Mouse (Mus musculus) embryo, embryonic 10 days (tissue): Measurements from ENCODE around the gene Slc4a2.

ENCODE experiments used
- DNase-seq: peaks from one replicate; pipeline ENCODE4 v3.0.0-alpha.2; 2015; ENCODE audit warnings: low spot score

Slc4a2 gene

DNA sequence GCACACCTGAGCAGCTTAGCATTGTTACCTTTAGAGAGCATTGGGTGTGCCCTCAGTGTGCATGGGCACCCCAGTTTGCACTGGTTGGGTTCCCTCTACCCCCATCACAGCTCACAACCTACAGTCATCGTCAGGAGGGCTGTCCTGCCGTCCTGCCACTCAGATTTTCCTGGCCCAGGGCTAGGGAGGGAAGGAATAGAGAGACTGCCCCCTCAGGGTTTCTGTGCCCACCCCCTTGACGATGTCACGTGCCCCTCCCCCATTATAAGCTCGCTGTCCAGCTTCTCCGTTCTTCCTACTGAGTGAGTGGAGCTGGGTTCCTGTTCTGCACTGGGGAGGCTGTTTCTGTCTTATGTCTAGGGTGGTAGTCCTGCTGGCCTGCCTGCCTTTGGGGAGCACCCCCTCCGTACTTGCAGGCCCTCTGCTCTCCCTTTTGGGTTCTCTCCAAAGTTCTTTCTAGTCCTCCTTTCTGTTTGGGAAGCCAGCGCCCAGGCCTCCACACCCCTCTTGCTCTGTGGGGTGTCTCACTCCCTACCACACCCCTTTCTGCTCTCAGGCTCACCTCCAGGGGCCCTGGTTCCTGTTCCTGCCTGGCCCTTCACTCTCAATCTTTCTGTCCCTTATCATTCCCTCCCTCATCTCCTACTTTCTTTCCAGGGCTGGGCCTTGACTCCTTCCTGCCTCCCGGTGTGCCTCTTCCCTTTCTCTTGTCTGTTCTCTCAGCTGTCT is 3.1 kb downstream of the Slc4a2 start:
- DNase-seq: no peak

DNA sequence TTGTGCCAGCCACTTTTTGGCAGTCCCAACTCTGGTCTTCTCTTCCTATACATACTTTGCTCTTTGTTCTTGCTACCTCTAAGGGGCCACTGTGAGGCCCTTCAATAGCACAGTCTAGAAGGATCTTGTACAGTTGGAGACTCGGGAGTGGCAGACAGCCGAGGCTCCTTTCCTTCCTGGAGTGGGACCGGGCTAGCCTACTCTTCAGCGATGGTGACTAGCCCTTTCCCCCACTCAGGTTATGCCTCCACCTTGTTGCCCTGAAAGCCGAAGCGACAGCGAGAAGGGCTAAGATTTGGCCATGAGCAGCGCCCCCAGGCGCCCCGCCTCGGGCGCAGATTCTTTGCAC is 3.6 kb downstream of the Slc4a2 start:
- DNase-seq: no peak

DNA sequence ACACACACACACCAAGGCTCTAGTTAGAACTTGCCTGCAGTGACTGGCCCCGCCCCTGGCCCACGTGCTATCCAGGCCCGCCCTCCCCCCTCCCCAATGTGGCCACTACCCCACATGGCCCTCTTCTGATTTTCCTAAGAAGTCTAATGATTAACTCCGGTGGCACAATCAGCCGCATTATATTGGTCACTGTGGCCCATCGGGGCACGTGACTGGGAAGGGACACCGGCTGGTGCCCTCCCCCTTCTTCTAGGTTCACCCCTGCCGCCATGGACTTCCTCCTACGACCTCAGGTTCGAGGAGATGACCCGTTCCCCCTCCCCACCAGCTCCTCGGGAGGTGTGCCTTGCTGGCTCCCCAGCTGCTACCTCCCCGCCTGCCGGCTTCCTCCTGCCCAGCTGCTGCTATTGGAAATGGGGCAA is 4.4 kb downstream of the Slc4a2 start:
- DNase-seq: peak; percentile 59

DNA sequence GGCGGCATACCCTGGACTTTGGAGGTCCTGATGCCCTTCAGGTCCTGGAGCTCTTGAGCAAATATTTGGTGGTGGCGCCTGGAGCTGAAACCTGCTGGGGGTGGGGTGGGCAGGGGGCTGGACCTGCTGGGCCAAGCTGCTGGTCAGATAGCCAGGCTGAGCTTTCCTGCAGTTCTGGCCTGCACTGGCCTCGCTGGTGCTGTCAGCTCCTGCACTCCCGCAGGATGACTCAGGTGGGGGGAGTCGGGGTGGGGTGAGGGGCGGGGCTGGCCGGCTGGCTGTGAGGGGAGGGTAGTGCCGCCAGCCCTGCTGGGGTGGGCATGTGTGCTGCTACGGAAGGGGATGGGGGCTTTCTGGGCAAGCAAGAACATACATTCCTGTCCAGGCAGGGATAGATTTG is 5.0 kb downstream of the Slc4a2 start:
- no peak for DNase-seq

DNA sequence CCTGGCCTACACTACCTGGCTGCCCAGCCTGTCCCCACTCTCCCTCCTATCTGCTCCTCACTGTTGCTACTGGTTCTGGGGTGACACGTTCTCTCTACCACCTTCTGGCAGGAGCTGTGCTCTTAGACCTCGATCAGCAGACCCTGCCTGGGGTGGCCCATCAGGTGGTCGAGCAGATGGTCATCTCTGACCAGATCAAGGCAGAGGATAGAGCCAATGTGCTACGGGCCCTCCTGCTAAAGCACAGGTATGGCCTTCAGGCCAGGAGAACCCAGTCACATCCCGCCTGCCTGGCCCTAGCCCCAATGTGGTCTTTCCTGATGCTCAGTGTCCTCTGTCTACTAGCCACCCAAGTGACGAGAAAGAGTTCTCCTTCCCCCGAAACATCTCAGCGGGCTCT is 10.4 kb downstream of the Slc4a2 start:
- no peak for DNase-seq

DNA sequence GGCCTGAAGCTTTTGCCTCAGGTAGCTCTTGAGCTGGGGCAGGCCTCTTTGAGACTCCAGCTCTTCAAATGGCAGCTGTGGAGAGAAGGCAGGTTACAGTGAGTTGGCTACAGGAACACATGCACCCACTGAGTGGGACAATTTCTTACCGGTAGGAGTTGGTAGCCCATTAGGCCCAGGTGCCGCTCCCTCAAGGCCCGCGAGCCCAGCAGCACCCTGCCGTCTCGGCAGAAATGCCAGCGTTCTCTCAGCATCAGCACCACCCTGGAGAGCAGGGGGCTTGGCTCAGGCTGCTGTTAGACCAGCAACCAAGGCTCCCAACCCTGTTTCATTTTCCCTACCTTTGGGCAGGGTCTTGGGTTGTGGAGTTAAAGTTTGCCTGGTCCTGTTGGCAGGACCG is 17.6 kb downstream of the Slc4a2 start:
- no peak for DNase-seq

DNA sequence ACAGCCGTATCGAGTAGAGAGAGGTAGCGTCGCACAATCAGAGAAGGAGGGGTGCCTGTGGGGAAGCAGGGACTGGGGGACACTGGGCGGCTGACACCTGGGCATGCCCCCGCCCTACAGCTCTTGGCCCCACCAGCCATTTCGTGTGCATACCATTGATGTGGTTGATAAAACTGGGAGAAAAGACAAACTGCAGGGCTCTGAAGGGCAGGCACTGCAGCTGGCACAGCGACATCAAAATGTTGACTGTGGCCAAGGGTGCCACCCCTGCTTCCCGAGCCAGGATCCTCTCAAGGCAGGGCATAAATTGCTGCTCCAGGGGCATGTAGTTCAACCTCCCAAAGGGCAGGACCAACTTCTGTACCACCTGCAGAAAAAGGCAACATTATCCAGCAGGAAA is 18.4 kb downstream of the Slc4a2 start:
- DNase-seq: no peak

DNA sequence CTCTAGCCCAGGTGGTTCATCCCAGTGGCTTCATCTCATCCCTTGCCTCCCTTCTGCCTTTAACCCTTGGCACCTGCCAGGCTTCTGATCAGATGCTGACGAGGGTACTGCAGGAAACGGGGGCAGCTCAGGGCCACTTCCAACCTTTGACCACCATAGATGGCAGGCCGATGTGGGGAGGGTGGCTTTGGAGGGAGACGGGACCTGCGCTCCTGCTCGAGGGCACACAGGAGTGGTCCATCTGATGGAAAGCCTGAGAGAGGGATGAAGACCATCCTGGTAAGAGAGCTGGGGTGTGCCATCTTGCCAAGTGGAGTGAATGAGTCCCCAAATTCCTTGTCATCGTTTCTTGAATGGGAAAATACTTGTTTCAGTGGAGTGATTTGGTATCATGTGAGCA is 19.6 kb downstream of the Slc4a2 start:
- DNase-seq: no peak

DNA sequence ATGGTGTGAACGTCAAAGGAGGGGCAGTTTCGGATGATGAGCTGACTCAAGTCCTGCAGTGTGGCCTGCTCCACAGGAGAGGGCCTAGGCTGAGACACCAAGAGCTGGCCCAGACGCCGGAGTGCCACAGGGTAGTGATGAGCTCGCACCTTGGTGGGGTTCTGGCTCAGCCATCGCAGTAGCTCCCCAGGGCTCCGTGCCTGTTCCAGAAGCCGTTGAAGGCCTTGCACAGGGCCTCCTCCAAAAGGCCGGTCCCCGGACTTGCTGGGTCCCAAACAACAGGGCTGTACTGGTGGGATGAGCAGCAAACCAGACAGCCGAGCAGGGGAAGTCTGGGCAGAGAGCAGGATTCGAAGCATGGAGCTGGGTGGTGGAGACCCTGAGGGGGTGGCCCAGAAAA is 20.3 kb downstream of the Slc4a2 start:
- DNase-seq: no peak

DNA sequence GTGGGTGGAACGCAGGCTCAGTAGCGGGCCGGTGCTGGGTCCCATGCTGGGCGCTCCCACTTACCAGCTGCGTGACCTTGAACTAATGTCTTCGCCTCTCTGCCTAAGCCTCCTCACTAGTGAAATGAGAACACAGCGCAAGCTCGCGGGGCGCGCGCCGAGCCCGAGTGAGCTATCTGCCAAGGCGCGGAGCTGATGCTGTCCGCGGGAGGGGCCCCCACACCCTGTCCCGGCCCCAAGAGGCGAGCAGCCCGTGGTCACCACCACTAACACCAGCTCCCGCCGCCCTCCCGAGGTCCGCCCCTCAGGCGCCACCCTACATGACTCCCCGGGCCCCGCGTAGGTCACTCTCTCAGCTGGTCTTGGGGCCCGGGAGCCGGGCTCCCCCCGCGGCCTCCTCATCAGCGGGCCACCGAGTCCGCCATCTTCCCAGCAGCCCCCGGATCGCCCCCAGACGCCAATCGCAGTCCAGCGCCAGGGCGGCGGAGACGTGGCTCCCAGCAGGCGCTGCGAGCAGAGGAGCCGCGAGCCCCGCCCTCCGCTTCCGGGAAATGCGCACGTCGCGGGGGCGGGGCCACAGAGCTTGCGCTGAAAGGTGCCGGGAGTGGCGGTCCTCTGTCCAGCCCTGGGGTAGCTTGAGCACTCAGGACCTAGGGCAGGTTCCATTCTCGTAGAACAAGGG is 21.2 kb downstream of the Slc4a2 start, which contains the start of gene Fastk:
Gene Fastk (minus strand): TSS at position 542 of the 682 bp plus-strand sequence.
- DNase-seq: peak; percentile 96

DNA sequence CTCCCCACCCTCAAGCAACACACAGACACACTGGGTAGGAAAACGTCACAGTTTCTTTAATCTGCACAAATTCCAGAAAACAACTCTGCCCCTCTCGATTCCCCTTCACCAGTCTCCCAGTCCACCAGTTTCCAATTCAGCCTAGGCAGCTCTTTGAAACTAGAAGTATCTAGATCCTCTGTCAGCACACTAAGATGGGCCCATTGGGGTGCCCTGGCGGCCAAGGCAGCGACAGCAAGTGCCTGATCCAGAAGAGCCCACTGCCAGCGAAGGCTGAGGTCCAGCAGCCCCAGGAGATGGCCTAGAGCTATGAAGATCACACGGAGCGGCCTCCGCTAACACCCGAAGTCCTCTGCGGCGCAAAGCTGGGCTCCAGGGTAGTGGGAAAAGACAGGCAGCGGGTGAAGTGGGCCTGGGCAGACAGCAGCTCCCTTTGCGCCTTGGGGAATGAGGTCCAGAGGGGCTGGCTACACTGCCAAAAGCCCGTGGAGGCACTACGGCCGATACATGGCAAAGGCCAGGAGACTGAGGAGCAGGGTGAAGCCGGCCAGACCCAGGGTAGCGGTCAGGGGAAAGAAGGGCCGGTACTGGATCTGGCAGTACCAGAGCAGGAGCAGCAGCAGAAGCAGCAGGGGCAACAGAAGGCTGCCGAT is 21.9 kb downstream of the Slc4a2 start:
- no peak for DNase-seq

DNA sequence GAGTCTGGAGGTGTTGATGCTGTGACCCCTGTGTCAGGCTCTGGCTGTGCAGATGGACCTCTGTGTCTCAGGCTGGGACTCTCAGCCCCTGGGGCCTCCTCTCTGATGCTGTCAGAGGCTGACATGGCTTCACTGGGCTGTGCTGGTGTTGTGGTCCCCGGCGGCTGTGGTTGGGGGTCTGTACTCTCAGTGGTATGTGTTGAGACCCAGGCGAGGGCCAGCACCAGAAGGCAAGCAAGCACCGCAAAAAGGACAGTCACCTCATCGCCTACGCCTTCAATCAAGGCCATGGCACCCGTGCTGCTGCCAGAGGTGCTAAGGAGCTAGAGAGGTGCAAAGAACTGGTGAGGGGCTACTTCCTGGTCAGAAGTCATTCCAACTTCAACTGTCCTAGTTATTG is 23.0 kb downstream of the Slc4a2 start:
- no peak for DNase-seq

DNA sequence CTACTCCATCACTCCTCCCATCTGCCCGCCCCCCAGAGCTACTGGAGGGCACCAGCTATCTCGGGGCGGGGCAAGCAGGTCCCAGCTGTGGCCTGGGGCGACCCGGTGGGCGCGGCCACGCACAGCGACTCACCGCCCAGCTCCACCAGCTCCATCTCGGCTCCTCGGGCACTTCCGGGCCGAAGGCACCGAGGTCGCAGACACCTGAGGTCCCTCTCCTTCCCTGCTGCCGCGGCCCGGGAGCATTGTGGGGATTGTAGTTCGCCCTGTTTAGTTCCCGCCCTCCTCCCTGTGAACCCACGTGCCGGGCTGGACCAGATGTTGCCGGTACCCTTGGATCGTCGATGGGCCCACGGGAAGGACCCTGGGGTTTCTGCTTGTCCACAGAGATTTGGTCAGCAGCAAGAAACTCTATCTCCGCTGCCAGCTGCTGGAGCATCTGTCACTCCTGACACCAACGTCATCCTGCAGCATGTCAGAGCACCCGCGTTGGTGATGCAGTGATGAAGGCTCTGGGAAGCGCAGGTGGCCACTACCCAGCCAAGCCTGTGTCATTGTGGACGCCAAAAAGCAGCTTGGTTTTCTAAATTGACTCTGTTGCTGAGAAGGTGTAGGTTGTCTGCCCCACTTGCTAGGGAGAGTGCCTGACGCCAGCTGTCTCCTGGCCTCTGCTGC is 24.1 kb downstream of the Slc4a2 start, which contains the start of gene Tmub1:
Gene Tmub1 (minus strand): TSS at position 231 of the 675 bp plus-strand sequence.
- DNase-seq: peak; percentile 90

DNA sequence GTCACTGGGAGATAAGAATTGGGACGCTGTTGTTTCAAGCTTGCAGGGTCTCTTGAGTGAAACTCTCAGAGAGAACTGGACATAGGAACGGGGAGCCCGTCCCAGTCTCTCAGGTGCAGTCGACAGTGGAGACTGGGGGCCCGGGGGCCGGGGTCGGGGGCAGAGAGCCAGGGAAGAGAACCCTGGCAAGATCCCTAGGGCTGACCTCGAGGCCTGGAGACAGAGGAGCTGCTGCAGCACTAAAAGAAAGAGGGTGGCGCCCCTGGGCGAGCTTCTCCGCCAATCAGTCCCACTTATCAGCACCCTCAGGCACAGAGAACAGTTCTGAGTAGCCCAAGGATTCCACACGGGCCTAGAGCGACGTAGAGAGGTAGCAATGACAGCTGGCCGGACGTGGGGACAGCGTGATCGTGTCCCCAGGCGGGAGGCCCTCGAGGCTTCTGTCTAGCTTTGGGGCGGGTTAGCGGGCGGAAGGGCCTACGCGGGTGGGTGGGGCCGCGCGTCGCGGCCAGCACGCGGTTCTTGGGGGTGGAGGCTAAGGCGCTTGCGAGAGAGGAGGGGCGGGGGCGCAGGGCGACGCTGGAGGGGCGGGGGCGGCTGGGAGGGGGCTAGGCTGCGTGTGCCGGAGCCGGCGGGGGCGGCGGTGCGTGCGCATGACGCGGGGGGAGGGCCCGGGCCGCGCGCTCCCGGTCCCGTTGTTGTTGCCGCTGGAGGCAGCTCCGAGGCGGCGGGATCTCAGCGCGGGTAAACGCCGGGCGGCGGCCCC is 27.8 kb downstream of the Slc4a2 start:
- DNase-seq: peak; percentile 83

DNA sequence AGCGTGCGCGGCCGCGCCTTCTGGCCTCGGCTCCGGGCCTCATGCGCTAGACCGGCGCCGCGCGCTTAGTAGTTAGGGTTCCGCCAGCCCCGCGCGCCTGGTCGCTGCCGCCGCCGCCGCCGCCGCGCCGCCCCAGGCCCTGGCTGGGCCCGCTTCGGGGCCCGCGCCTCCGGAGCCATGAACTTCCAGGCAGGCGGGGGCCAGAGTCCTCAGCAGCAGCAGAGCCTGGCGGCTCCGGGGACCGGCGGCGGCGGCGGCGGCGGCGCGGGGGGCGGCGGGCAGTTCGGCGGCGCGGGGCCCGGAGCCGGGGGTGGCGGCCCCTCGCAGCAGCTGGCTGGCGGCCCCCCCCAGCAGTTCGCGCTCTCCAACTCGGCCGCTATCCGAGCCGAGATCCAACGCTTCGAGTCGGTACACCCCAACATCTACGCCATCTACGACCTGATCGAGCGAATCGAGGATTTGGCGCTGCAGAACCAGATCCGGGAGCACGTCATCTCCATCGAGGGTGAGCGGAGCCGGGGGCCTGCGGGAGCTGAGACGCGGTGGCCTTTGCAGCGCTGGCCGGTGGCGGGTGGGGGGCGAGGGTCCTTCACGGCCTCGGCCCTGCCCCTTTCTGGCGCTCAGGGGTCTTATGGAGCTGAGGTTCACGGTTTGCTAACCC is 28.5 kb downstream of the Slc4a2 start, which contains the start of gene Agap3:
Gene Agap3 (plus strand): TSS at position 148 of the 661 bp plus-strand sequence.
- DNase-seq: peak; percentile 59

DNA sequence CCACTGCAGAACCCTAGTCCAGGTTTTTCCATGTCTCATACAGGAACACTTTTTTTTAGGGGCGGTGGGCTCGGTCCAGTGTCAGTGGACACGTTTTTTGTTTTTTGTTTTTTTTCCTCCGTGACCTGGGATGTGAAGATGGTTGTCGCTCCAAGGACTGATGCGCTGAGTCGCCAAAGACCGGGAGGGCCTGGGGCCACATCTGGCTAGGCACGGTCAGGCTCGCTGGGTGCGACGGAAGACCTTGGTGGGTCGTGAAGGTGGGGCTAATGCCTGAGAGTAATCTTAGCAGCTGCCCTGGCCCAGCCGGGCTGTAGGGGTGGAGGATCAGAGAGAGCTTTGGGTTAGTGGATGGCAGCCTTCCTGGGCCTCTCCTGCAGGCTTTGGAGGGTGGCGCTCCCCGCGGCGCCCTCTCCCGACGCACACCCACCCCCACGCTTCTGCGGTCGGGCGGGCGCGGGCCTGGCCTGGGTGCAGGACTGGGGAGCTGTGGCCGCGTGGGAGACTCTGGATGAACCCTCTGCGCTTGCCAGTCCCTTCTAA is 29.1 kb downstream of the Slc4a2 start:
- DNase-seq: peak; percentile 50

DNA sequence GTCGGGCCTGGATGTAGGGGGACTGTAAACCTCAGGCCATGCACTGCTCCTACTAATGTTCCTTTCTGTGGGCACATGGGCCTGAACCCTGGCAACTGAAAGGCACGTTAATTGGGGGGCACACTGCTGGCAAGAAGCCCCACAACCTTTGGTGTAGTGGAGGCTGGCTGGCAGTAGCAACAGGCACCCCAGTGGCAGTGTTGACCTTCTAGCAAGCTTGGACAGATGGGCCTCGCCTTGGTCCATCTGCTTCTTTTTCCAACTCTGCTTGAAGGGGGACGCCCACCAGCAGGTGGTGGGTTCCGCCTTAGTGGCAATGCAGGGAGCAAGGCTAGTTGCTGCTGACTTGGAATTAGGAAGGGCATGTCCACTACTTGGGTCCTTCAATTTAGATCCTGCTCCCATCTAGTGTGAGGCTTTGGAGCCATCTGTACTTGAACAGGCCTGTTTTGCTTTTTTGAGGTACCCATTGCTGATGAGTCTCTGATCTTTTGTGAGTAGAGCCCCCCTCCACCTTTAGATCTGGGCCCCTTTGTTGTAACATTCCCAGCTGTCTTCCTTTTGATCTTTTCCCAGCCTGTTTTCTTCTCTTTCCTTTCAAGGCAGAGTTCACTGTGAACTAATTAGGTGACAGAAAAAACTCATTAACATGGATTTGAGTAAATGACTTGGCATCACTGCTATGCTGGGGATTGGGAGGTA is 29.8 kb downstream of the Slc4a2 start:
- peak; percentile 60 for DNase-seq

DNA sequence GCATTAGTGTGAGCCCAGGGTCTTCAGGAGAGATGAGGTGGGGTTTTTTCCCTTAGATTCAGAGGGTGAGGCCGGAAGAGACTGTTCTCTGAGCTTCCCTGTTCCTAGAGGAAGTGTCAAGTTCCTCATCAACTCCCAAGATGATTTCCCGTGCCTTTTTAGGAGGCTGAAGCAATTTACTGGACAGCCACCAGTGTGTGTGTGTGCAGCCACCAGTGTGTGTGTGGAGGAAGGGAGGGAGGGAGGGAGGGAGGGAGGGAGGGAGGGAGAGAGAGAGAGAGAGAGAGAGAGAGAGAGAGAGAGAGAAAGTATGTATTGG is 30.3 kb downstream of the Slc4a2 start:
- DNase-seq: no peak

DNA sequence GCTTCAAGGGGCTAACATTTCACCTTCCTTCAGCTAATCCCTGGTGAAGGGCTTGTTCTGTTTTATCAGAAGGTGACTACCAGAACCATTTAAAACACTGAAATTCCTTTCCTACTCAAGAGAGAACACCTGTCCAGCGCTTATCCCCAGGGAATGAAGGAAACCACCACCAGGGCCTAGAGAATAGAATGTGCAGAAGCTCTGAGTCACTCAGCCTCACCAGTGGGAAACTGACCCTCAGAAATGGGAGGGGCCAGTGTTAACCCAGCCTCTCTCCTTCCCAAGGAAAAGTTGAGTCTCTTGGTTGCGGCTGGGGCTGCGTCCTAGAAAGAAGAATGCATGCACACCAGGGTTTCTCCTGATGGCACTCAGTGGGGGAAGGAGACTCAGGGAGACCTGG is 31.4 kb downstream of the Slc4a2 start:
- no peak for DNase-seq

DNA sequence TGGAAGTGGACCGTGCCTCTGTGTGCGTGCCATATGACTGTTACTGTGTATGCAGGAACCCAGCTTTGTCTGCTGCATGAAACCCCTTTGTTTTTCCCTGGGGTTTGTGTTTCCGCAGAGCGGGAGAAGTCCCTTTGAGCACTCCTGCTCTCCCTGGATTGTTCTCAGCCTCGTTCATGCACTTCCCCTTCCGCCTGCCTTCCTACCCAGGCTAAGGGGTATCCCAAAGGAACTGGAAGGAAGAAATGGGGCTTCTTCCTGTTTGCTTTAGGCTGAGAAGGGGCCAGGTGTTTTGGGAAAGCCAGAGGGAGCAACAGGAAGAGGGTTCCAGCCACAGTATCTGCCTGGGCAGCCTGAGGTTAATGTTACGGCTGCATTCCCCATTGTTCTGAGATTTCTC is 32.0 kb downstream of the Slc4a2 start:
- no peak for DNase-seq
